Mouse (Mus musculus) mouse embryonic stem cell (cell line): Measurements from ENCODE around the gene Yipf3.

ENCODE experiments used
- in situ Hi-C, 2 experiments: fragments of 300-500 bp; cut with MboI; formaldehyde crosslinking; loops; 1 replicate in 1 of 2; 3 replicates in 1 of 2; pipeline ENCODE4 v1.14.3; 2019 to 2020; ENCODE audit warnings: low sequenced_read_pairs in 2 of 2, low pct_unique_long_range_greater_than_20kb in 1 of 2, mixed read lengths in 1 of 2; ENCODE audit not compliant: unreplicated experiment in 1 of 2

The Yipf3 gene

DNA sequence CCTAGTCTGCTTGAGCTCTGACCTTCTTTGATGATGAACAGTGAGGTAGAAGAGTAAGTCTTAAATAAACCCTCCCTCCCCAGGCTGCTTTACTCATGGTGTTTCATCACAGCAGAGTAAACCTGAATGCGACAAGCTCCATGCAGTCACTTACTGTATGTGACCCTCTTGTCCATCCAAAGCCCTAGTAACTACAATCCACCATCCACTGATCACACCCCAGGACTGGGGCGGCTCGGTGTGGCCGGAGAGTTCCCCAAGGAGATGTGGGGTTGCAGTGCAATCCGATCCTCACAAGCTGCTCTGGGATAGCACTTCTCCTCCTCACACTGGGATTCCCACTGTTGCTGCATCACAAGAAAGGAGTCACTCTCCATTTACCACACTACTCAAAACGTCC is 26.6 kb downstream of the Yipf3 start:
- in situ Hi-C loops = no loop called here

DNA sequence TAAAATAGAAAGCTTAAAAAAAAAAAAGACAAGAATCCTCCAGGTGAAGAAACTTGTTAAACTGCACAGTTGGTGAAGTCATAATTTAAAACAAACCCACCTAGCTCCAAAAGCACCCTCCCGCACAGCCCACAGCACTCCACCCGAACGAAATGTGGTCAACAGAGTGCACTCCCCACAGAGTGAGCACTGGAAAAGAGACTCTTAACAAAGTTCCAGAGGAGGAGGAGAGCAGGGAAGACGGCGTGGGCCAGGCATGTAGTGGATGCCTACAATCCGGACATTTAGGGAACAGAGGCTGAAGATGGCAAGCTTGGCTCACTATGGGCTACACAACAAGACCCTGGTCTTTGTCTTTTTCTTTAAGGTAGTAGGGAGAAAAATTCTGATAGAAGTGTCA is 27.2 kb downstream of the Yipf3 start:
- in situ Hi-C loops = no loop called here

DNA sequence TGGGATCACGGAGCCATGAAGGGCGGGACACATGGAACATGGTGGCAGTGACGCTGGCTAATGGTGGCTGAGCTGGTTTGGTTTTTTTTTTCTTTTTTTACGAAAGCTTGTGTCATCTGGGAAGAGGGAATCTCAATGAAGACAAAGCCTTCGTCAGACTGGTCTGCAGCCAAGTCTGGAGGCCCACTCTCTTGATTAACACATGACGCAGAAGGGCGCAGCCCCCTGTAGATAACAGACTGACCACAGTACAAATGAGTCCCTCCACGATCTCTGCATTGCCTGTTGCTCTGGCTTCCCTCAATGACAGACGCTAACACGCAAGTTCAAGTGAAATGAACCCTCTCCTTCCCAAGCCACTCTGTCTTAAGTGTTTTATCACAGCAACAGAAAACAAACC is 27.6 kb downstream of the Yipf3 start:
- in situ Hi-C loops = no loop called here

DNA sequence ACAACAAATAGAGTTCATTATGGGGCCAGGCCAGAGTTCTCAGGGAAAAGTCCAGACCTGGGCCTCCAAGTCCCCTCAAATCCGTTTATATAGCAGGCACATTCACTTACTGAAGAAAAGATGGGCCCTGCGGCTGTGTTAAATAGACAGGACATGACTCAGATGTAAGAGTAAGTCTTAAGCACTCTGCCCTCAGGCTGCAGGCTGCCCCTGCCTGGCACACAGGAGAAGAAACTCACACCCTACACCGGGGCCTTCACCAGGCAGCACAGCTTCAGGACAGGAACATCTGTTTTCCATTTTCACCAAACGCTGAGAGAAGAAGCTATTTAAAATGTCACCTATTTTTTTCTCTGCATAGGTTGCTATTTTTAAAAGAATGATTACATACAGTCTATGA is 29.7 kb downstream of the Yipf3 start:
- in situ Hi-C loops = no loop called here

DNA sequence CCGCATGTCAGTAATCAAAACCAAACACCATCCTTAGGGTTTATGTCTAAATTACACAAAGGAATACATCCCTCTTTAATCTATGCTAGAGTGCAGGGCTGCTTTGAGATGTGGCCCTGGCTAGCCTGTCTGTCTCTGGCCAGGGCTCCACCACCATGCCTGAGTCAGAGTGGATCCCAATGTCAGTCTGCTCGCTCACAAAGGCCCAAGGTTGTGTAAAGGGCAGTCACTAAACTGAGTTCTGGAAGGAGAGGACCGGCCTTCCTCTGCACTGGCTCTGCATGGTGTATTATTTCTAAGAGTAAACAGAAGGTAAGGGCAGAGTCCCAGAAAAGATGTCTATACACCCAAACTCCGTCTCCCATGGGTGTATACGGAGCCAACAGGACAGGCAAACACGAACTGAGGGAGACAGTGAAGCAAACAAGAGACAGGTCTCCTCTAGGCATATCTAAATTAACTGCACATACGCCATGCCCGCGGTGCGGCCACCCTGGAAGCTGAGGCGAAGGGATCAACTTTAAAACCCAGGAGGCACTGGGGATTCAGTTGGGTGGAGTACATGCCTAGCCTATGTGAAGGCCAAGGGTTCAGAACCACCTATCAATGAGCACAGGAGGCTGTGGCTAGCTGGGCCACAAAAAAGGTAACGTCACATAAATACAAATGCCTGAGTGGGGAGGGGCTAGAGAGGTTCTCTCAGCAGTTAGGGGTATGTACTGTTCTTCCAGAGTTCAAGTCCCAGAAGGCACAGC is 30.3 kb downstream of the Yipf3 start:
- in situ Hi-C loops = no loop called here

DNA sequence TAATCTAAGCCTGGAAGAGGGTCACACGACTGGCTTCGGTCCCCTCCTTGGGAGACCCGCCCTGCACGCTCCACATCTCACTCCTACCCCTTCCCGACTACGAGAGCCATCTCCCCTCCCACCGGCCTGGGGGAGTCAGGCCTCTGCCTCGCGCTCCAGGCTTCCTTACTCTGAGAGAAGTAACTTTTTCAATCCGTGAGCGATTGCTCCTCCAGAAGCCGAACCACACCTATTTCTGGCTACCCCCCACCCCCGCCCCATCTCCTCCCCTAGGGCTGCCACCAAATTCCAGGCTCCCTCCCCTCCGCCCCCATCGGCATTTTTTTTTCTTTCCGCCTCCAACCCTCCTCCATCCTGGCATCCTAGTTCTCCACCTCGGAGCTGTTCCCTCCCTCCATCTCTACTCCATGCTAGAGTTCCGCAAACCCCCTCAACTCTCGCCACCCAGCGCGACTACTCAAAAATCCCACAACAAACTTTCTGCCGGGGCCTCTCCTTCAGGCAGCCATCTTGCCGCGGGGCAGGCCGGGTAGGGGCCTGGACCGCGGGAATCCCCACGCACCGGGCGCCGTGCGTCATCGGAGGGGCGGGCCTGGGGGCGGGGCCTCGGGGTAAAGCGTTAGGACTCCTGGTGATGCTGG is 34.7 kb downstream of the Yipf3 start, which contains the start of gene Tjap1:
TSS of gene Tjap1 (minus strand) at position 544 of the 641 bp plus-strand sequence.
- in situ Hi-C loops = no loop called here

DNA sequence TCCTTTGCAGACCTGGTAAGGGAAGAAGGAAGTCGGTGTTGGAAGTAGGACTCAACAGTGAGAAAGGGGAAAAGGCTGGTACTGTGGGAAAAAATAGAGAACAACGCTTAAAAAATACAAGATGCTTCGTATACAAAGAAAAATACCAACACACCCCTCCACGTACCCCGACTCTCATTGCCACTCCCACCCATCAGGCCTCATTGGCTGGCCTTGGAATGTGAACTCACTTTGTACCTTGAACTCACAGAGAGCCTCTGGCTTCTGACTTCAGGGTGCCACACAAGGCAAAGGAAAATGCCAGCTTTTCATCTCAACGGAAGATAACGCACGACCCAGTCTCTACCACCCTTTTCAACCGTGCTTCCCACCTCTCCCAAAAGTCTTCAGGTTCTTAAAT is 35.3 kb downstream of the Yipf3 start:
- in situ Hi-C loops = no loop called here

DNA sequence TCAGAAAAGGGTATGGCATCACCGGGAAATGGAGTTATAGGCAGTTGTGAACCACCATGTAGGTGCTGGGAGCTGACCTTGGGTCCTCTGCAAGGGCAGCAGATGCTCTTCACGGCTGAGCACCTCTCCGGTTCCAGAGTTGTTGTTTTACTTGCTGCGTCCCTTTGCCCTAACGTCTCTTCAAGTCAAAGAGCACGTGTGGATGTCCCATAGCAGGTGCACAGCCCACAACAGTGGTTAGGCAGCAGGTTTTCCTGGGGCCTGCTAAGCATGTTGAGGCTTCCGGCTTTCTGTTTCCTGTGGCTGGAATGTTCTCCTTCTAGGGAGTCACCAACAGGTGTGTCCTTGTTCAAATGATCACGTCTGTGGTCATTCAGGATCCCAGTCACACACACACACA is 36.0 kb downstream of the Yipf3 start:
- in situ Hi-C loops = no loop called here

DNA sequence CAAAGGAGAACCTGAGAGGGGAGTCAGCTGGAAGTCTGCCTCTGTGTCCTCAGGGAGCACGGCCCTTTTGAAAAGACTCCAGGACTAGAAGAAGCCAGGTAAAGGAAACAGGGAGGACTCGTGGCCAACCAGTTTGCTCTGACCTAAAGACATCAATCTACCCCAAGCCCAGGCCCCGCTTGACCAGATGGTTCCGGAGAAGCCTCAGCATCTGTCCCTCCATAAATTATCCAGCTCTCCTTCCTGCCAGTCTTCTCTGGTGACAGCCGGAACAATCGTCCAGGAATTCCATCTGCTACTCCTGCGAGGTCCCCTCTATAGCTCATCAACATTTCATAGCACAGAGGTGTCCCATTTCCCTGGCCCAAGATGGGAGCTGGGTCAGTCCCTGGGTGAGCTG is 36.8 kb downstream of the Yipf3 start:
- in situ Hi-C loops = no loop called here

DNA sequence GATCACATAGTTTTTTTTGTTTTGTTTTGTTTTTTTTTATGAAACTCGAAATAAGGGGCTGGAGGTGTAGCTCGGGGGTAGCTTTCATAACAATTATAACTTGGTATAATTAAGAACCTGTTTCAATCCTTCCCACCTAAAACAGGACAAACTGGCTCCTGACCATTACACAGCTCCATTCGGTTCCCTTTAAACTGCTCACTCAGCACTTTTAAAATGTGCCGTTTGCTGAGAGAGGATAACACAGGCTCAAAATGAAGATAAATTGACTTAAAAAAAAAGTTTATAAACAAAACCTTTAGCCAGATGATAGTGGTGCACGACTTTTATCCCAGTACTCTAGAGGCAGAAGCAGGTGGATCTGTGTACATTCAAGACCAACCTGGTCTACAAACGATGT is 37.5 kb downstream of the Yipf3 start:
- in situ Hi-C loops = no loop called here

DNA sequence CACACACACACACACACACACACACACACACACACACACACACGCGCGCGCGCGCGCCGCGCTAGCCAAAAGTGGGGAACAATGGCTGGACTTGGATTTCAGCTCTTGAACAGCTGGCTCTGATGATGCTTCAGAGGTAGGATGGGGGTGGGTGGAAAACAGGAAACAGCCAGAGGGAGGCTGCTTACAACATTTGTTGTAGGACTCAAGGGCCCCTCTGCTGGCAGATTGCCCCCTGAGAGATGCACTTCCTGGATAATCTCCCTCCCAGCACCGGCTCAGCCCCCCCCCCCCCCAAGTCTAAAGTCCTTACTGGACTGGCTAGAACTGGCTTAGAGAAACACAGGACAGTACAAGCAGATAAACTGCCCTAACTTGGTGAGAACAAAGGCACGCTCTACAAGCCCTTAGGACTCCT is 39.8 kb downstream of the Yipf3 start:
- in situ Hi-C loops = no loop called here

DNA sequence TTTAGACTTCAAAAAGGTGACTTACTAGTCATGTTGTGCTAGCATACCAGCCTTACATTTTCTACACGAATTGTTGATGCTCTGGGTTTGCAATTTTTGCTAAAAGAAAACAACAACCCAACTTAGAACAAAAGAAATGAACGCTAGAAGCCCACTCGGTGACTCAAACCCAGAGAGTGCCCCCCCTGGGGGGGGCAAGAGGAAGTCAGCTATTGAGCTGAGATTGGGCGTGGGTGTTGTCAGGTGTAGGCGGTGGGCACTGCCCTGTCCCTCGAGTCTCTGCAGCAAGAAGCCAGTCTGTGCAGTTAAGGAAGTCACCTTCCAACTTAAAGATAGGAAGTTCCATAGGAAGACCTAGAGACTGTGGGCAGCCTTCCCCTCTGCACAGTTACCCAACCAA is 48.7 kb downstream of the Yipf3 start:
- in situ Hi-C loops = no loop called here

DNA sequence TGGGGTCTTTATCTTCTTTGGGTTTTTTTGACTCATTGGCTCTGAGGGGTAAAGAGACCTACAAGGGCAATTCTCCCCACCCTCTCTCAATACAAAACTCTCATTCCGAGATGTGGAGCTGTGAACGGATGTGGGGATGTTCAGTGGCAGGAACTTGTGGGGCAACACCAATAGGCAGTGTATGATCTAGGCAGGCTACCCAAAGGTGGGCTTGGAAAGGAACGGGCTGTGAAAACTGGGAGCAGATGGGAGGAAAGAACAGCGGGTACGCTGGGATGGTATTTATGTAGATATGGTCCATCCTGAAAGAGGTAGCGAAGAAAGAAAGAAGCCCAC is 49.1 kb downstream of the Yipf3 start:
- in situ Hi-C loops = no loop called here

DNA sequence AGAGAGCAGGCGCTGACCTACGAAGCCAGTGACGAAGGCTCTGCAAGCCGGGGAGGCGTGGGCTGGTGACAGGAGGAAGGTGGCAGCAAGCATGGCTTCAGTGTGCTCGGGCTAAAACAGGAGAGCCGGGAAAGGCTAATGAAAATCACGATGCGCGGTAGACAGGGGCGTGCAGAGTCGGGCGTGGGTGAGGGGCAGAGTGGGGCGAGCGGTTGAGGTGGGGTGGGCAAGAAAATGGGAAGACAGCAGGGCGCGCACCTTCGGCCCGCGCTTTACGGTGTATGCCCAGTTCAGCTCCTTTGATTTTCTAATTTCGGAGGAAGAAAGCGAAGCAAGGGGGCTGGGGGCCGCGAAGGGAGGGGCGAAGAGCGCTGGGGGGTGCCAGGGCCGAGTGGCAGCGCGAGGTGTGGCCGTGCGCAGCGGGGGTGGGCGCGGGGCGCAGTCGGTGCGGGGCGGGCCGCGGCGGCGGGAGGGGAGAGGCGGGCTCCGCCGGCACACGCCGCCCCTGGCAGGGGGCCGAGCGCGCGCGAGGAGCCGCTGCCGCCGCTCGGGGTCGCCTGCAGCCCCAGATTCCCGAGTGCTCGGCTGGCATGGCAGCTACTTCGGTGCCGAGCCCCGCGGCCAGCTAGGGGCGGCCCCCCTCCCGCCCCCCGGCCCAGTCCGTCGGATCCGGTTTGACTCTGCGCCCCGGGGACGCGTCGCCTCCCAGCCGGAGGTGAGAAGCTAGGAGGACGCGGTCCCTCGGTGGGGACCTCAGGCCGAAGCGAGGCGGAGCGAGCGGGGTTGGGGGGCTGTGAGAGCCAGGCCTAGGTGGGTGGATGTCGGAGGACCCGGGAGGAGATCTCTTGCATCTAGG is 49.7 kb downstream of the Yipf3 start, which contains the start of gene Dlk2:
TSS of gene Dlk2 (plus strand) at position 58 of the 856 bp plus-strand sequence.
- in situ Hi-C loops = no loop called here

DNA sequence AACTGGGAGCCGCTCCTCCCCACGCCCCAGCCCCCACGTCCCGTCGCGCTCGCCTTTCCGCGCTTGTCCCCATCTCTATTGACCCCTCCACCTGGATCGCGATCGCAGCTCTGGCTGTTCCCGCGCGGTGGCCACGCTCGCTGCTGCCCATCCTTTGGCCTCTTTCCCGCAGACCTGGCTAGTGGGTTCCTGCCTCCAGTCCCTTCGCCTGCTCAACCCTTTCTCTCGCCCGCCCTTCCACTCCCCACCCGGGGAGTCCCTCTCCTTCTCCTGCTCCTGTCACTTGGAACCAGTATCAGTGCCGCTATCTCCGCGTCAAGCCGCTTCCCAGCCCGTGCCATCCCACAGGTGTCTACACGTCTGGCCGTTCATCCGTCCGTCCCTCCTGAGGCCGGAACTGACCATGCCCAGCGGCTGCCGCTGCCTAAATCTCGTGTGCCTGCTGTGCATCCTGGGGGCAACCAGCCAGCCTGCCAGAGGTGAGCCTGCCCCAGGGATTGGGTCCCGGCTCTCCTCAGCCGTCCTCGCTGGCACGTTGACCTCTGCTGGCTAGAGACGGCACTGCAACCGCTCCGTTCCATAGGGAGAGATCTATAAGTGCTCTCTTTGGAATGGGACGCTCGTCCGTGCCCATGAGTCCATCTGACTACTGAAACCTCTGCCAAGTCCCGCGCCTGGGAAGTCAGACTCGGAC is 50.5 kb downstream of the Yipf3 start:
- in situ Hi-C loops = no loop called here

DNA sequence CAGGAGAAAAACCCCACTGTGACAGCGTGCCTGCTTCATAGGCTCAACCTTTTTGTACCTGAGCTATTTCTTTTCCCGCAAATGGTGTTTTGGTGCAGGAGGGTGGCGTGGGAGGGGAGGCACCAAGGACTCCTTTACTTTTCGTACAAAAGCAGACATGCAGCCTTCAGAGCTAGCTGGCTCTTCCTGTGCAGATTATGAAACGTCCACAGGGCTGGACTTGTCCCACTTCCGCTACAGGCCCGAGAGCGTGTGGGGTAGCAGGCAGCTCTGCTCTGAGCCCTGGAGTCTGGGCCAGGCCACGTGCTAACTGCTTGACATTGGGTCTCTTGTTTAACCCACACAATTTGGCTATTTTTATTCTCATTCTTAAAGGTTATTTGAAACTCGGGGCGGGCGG is 54.0 kb downstream of the Yipf3 start:
- in situ Hi-C loops = no loop called here
